ENCODE assay signal across 22 mouse cellular contexts in the genomic region with DNA sequence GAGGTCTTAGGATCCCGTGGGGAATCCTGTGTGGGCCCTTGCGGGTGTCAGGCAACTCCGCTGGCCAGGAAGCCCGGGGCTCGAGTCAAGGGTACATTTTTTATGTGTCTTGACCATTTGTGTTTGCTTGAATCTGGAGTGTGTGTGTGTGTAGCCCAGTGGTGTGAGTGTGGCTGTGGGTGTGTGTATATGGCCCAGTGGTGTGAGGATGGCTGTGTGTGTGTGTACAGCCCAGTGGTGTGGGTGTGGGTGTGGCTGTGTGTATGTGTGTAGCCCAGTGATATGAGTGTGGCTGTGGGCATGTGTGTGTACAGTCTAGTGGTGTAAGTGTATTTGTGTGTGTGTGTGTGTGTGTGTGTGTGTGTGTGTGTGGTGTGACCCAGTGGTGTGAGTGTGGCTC.
"Had no signal": no experiment of that assay in that cellular context is flagged by ENCODE, and none has a peak within 500 bp of the region (broad histone marks: within the 10 kb centered on the region; RNA-seq: fewer than 3 reads in every experiment).

No protein-coding gene starts in this region.

- H3K4me1 ChIP-seq: hindbrain, embryonic 10.5 days; hindbrain, embryonic 12.5 days; intestine, embryonic 15.5 days; limb, embryonic 13.5 days had no signal

- ATAC-seq: hindbrain, embryonic 16.5 days; inflammation-experienced regulatory T-cells, adult 6 months; intestine, embryonic 15.5 days; intestine, postnatal 0 days had no signal

- H3K4me2 ChIP-seq: heart, embryonic 11.5 days; hindbrain, embryonic 12.5 days; hindbrain, embryonic 14.5 days; intestine, embryonic 15.5 days; limb, embryonic 13.5 days had no signal

- H3K9ac ChIP-seq: hindbrain, embryonic 12.5 days; hindbrain, embryonic 14.5 days; intestine, embryonic 15.5 days; limb, embryonic 13.5 days; liver, embryonic 14.5 days had no signal

- H3K27ac ChIP-seq: gastrocnemius, adult 2 months; hindbrain, embryonic 10.5 days; hindbrain, embryonic 12.5 days; hindbrain, embryonic 14.5 days; intestine, embryonic 15.5 days; layer of hippocampus, adult 2 months; left cerebral cortex, adult 2 months; limb, embryonic 13.5 days; liver, embryonic 14.5 days had no signal

- H3K9me3 ChIP-seq: hindbrain, embryonic 12.5 days; intestine, embryonic 15.5 days; limb, embryonic 13.5 days had no signal

- H3K4me3 ChIP-seq: gastrocnemius, adult 2 months; hindbrain, embryonic 10.5 days; hindbrain, embryonic 12.5 days; intestine, embryonic 15.5 days; layer of hippocampus, adult 2 months; left cerebral cortex, adult 2 months; limb, embryonic 13.5 days had no signal

- H3K36me3 ChIP-seq: hindbrain, embryonic 10.5 days; hindbrain, embryonic 12.5 days; intestine, embryonic 15.5 days; limb, embryonic 13.5 days had no signal

- H3K27me3 ChIP-seq: hindbrain, embryonic 12.5 days; intestine, embryonic 15.5 days; limb, embryonic 13.5 days had no signal

- DNase-seq: gastrocnemius, adult 2 months; gastrocnemius, postnatal 10 days; gastrocnemius, postnatal 25 days; heart, postnatal 10 days; heart, postnatal 4 days; kidney, adult 18-20 months; kidney, adult 8-10 months; kidney, postnatal 10 days; kidney, postnatal 25 days; kidney, postnatal 4 days had no signal
